Mouse (Mus musculus): ENCODE data around the gene Sh2d3c.

GRCm38 (mm10) chr2:32761361-32761760, 40.5 kb downstream of the Sh2d3c start:
- no peak for TF ChIP-seq POLR2A (IDR thresholded peaks at IDR 0.05; ENCODE audit: borderline replicate concordance, extremely low read depth, insufficient read depth, insufficient read length, poor library complexity, severe bottlenecking)
- no peak for TF ChIP-seq CTCF (IDR thresholded peaks at IDR 0.05; ENCODE audit: borderline replicate concordance, extremely low read depth, insufficient read depth, insufficient read length)
